Mouse (Mus musculus) skeletal muscle tissue, adult 2 months (tissue): ENCODE measurements around the gene Raly.

Experiments
- DNase-seq: peaks from one replicate; pipeline ENCODE4 v3.0.0-alpha.2; 2012; ENCODE audit warnings: low read depth, low spot score

Gene Raly

DNA sequence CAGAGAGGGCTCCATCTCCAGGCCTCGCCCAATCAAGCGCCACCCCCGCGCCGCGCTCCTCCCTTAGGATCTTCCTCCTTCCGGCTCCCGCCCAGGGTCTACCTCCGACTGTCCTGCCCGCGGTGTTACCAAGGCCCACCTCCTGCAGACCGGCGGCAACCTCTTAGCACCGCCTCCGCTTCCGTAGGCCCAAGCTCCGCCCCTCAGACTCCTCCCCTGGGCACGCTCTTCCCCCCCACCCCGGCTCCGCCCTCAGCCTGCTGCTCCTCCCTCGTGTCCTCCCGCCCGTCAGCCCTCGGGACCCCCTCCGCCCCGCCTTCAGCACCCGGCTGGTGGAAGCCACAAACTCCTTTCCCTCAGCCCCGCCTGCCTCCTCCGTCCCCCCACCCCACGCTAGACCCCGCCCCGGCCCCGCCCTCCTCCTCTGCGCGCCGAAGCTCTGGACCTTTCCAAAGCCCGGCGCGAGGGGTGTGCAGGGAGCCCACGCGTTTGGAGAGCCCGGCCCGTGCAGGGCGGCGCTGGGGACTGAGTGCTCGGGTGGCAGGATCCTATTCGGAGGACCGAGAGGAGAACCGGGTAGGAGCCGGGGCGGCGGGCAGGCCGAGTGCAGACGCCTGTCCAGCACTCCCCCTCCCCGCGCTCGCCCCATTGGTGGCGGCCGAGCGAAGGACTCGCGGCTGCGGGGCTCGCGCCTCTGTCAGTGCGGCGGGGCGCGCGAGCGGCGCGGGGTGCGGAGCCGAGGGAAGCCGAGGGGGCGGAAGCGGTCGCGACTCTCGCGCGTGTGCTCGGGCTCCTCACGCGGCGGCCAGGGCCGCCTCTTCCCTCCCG is at the start of gene Raly, which contains the start of gene a:
Raly (plus strand) TSS at position 441 of the 828 bp plus-strand sequence.
a (plus strand) TSS at position 747 of the 828 bp plus-strand sequence.
- peak; percentile 98 for DNase-seq

DNA sequence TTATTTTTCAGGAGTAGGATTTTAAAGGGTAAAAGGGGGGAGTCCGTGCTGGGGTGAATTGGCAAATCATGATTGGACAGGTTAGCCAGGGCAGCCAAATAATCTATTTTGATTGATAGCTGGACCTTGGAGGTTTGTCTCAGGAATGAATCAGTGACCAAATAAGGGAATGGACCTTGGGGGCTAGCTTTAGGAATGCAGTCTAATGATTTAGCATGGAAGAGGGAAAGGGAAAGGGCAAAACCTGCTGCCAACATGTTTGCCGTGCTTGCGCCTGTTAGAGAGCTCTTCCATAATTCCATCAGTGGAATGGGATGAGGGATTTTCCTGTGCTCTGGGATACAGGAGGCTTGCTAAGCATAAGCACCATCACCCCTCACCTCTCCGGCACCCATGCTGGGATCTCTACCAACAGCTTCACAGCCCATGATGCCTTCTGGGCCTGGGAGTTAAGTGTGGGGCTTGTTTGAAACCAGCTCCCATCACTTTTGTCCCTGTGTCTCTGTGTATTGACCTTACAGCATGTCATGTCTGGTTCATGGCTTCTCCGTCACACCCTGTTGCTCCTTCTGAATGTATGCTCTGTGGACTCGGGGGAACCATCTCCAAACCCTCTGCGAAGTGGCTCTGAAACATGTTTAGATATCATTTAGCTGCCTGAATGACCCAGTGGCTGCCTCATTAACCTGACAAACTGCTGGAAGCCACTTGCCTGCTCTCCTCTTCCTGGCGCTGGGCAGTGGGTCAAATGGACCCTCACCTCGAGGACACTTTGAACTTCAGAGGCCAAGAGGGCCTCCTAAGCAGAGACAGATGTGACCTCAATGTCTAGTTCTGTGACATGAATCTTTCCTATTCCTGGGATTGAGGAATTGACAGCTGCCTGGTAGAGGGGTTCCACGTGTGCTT is 47.7 kb upstream of the Raly start:
- DNase-seq: no peak

GRCm38 (mm10) chr2:154743915-154744314 is 47.0 kb upstream of the Raly start:
- no peak for DNase-seq

- no peak for DNase-seq
Observed at GRCm38 (mm10) chr2:154748383-154748782, 42.5 kb upstream of the Raly start.

- DNase-seq: no peak
Observed at GRCm38 (mm10) chr2:154749046-154750036, 41.6 kb upstream of the Raly start.

GRCm38 (mm10) chr2:154751924-154752323 is 39.0 kb upstream of the Raly start:
- no peak for DNase-seq

DNA sequence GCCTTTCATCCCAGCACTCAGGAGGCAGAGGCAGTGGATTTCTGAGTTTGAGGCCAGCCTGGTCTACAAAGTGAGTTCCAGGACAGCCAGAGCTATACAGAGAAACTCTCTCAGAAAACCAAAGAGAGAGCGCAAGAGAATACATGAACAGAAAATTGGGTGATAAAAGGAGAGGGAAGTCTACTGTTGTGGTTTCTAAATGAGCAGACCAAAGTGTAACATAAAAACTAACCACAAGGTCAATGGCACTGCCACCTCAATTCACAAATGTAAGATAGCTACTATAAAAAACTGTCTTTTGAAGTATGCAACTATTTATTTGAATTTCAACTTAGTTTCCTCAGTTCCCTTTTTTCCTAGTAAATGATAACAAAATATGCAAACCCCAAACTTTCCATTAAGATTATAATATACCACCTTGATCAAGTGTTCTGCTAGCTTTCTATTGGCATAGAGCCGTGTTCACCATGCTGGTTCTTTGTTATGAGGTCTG is 36.8 kb upstream of the Raly start:
- no peak for DNase-seq

GRCm38 (mm10) chr2:154755791-154756190 is 35.1 kb upstream of the Raly start:
- DNase-seq: peak; percentile 11

- no peak for DNase-seq
Observed at GRCm38 (mm10) chr2:154757691-154758090, 33.2 kb upstream of the Raly start.

- DNase-seq: no peak
Observed at GRCm38 (mm10) chr2:154758454-154758853, 32.4 kb upstream of the Raly start.

DNA sequence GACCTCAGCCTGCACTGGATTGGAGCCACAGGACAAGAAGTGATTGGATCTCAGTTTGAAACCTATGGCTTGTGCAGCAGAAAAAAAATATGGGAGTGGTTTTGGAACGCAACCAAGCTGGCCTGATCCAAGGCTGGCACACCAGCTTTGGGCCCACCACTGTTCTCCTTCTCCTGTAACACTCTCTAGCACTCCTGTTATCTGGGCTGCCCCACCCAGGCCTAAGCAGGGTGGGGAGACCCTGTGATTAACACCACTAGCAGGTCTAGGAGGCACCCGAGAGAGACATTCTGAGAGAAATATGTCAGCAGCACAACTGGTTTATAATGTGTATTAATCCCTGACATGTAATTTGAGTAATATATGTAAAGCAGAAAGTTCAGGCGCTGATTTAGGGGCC is 27.7 kb upstream of the Raly start:
- DNase-seq: no peak

DNA sequence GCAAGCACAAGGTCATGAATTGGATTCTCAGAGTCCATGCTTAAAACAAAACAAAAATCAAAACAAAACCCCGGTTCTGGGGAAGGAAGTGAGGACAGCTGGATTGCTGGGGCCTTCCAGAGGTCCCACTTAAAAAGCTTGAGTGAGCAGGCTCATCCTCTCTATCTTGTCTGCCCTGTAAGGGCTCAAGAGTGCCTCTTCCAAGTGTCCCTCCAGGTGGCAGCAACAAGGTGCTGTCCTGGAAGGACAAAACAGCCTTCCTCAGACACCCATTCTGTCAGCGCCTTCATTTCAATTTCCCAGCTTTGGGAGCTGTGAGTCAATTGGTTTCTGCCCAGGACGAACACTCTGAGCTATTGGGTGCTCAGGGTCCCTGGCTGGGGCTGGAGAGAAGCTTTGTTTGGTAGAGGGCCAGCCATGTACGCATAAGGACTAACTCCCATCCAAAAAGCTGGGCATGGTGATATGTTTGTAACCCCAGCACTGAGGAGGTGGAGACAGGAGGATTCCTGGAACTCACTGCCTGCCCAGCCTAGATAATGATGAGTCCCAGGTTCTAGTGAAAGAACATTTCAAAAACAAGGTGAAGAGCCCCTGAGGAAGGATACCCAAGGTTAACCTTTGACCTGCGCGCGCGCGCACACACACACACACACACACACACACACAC is 25.9 kb upstream of the Raly start:
- DNase-seq: peak; percentile 9

GRCm38 (mm10) chr2:154765554-154766008 is 25.3 kb upstream of the Raly start:
- DNase-seq: peak; percentile 35

DNA sequence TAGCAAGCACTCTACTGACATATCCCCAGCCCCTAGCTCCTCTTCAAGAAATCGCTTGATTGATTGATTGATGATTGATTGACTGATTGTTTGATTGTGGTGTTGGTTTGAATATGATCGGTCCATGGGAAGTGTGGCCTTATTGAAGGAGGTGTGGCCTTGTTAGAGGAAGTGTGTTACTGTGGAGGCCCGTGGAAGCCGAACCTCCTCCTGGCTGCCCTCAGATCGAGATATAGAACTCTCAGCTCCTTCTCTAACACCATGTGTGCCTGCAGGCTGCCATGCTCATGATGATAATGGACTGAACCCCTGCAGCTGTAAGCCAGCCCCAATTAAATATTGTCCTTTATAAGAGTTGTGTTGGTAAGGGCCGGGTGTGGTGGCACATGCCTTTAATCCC is 23.8 kb upstream of the Raly start:
- DNase-seq: no peak

GRCm38 (mm10) chr2:154769930-154770329 is 21.0 kb upstream of the Raly start, which contains the start of gene Gm14214:
TSS of gene Gm14214 (minus strand) at chr2:154770030.
- DNase-seq: no peak

DNA sequence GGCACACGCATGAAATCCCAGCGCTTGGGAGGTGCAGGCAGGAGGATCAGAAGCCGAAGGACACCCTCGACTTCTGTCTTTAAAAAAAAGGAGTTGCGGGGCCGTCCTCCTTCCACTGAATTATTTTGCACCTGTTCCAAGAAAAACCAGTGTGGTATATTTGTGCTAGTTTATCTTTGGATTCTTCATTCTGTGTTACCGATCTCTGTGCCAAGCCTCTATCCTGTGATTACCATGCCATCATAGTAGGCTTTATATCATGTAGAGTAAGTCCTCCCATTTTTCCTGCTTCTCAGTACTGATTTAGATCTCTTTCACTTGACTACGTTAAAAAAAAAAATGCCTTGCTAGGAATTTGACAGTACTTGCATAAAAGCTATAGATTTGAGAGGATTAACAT is 19.3 kb upstream of the Raly start:
- DNase-seq: no peak

- no peak for DNase-seq
Observed at GRCm38 (mm10) chr2:154774032-154774431, 16.9 kb upstream of the Raly start.

DNA sequence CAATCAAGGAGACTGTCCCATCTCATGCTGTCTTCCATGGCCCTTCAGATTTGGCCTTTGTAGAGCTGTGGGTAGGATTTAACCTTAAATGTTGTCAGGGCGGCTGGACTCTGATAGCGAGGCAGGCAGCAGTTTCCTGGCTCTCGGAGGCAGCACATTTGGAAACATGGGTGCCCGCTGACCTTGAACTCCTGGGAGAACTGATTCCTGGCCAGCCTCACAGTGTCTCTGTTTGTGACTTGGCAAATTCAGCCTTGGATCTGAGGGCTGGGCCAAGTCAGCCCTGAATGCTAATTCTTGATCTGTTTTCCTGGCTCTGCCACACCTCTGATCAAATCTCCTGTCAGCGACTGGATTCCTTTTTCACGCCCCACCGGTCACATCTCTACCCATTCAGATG is 14.4 kb upstream of the Raly start:
- DNase-seq: no peak

GRCm38 (mm10) chr2:154779648-154780047 is 11.2 kb upstream of the Raly start:
- no peak for DNase-seq

DNA sequence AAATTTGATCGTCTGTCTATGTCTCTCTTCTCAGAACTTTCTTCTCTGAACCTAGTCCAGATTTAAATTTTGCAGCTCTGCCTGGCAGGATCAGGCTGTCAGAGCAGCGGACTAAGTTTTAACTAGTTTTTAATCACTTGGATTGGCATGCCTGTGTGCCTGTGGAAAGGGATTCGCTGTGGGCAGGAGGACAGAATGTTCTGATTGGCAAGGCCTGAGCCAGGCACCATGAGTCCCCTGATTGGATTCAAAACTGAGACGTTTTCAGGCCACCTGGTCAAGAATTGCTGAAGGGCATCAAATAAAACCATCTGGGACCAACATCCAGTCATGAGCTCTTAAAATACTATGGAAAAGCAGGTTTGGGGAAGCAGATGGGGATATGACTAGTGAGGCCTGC is 8.5 kb upstream of the Raly start:
- DNase-seq: no peak
